Mouse (Mus musculus): ENCODE data around the gene Cavin1. TPM values are rescaled to one million over a fixed set of nuclear protein-coding genes. Genes with fewer than 3 reads are reported as not detected.
A peak's percentile ranks its signal among the peaks of the same experiment; 100 is the strongest.

The Cavin1 gene
- polyA plus RNA-seq, 1 experiment from 2014 or later = 28.9 TPM

DNA sequence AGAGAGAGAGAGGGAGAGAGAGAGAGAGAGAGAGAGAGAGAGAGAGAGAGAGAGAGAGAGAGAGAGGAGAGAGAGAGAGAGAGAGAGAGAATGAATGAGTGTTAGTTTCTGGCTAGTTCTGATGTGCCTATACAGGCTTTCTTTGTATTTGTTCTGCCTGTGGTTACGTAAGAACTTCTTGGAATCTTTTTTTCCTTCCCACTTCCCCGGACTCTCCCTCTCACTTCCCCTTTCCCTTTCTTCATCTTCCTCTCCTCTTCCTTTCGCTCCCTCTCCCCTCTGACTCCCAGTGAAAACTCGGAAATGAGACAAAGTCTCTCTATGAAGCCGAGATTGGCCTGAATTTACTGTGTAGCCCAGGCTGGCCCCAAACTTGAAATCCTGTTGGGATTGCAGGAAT is 24.0 kb upstream of the Cavin1 start:
- ATAC-seq = no peak
- Histone ChIP-seq H3K4me3 (no peak overlapping the region), H3K27me3 (replicated peaks) (peaks cover 25% of the 10 kb centered on the region), H3K36me3 (no peaks in the 10 kb centered on the region), H3K9ac (no peak overlapping the region), H3K9me3 (replicated peaks) (no peaks in the 10 kb centered on the region), H3K4me1 (no peaks in the 10 kb centered on the region), H3K27ac (no peak overlapping the region), H3K4me2 (peak overlapping the region; percentile 13; the same call in 1 of the 2 replicates)
- WGBS (ENCODE audit: insufficient replicate concordance) = 53% methylated on average over 5 of the region's 5 CpGs

DNA sequence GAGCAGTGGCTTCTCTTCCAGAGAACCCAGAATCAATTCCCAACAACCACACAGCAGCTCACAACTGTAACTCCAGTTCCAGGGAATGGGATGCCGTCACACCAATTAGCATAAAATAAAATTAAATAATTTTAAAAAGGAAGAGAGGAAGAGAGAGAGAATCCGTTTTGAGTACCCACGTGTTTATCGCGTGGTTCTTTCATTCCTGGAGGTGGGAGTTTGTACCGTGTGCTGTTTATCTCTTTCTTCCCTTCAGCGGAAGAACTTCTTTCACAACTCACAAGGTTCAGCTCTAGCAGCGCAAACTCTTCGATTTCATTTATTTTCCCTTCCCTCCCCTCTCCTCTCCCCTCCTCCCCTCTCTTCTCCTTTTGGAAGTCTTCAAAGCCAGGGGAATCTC is 23.5 kb upstream of the Cavin1 start:
- no peak overlapping the region for H3K4me3 ChIP-seq
- H3K27ac ChIP-seq = no peak overlapping the region
- no peak for ATAC-seq
- no peak overlapping the region for H3K9ac ChIP-seq
- H3K9me3 ChIP-seq (replicated peaks) = no peaks in the 10 kb centered on the region
- peaks cover 23% of the 10 kb centered on the region for H3K27me3 ChIP-seq (replicated peaks)
- whole genome bisulfite sequencing (ENCODE audit: insufficient replicate concordance) = 30% methylated on average over 9 of the region's 9 CpGs
- H3K36me3 ChIP-seq = no peaks in the 10 kb centered on the region
- peak overlapping the region; percentile 13; the same call in 1 of the 2 replicates for H3K4me2 ChIP-seq
- no peaks in the 10 kb centered on the region for H3K4me1 ChIP-seq

DNA sequence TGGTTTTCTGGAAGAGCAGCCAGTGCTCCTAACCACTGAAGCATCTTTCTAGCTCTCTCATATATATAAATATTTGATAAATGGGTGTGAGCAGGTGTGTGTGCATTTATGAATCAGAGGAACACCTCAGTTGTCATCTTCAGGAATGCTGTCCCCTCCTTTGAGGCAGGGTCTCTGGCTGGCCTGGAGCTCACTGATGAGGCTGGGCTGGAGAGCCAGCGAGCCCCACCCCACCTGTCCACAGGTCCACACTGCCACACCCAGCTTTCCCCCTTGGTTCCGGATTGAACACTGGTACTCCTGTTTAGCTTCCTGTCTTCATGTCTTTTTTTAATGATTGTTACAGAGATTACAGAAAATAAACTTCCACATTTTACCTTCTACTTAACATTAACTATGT is 22.8 kb upstream of the Cavin1 start:
- no peak overlapping the region for H3K9ac ChIP-seq
- no peak overlapping the region for H3K27ac ChIP-seq
- H3K4me2 ChIP-seq = no peak overlapping the region
- no peaks in the 10 kb centered on the region for H3K4me1 ChIP-seq
- no peaks in the 10 kb centered on the region for H3K9me3 ChIP-seq (replicated peaks)
- H3K4me3 ChIP-seq = no peak overlapping the region
- no peaks in the 10 kb centered on the region for H3K36me3 ChIP-seq
- 59% methylated on average over 2 of the region's 2 CpGs for WGBS (ENCODE audit: insufficient replicate concordance)
- H3K27me3 ChIP-seq (replicated peaks) = peaks cover 18% of the 10 kb centered on the region
- ATAC-seq = no peak

DNA sequence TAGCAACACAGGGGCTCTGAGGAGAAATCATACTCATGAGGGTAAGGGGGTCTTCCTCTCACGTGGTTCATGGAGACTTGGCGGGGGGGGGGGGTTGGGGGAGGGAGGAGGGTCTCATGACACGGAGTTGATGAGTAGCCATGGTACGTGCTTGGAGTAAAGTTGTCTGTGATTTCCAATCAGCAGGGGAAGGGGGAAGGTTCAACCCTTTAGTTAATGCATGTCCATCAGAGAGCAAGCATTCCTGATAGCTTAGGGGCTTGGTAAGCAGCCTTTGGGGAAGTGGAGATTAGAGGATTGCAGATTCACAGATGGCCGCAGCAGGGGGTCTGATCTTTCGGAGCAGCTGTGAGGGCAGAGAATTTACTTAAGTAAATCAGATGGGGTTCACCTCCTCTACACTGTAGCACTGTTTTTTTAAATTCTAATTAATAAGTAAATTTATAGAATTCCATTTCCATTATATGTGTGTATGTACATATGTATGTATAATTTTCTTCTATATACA is 20.4 kb upstream of the Cavin1 start:
- H3K9ac ChIP-seq = no peak overlapping the region
- no peak for ATAC-seq
- H3K27ac ChIP-seq = no peak overlapping the region
- H3K9me3 ChIP-seq (replicated peaks) = no peaks in the 10 kb centered on the region
- no peak overlapping the region for H3K4me2 ChIP-seq
- no peak overlapping the region for H3K4me3 ChIP-seq
- H3K27me3 ChIP-seq (replicated peaks) = peaks cover 18% of the 10 kb centered on the region
- WGBS (ENCODE audit: insufficient replicate concordance) = 21% methylated on average over 6 of the region's 6 CpGs
- H3K4me1 ChIP-seq = peaks cover 4% of the 10 kb centered on the region
- H3K36me3 ChIP-seq = no peaks in the 10 kb centered on the region

DNA sequence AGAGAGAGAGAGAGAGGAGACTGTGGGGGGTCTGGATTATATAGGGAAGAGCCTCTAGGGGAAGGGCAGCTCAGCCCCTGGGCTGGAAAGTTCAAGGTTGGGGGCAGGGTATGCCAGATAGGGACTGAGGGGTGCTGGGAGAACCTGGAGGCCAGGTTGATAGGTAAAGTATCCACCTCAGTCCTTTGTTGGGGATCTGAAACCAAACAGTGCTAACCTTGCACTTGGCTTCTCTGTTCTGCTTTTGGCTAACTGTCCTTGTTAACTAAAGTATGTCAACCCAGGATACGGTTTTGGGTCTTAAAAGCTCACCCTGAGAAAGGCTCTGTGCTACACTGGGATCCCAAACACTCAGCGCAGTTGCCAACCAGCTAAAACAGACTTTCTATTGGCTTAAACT is 19.0 kb upstream of the Cavin1 start:
- Histone ChIP-seq H3K4me1 (peaks cover 4% of the 10 kb centered on the region), H3K27me3 (replicated peaks) (peaks cover 11% of the 10 kb centered on the region), H3K4me2 (no peak overlapping the region), H3K4me3 (no peak overlapping the region), H3K9me3 (replicated peaks) (no peaks in the 10 kb centered on the region), H3K27ac (no peak overlapping the region), H3K36me3 (no peaks in the 10 kb centered on the region), H3K9ac (no peak overlapping the region)
- 50% methylated on average over 2 of the region's 2 CpGs for WGBS (ENCODE audit: insufficient replicate concordance)
- ATAC-seq = no peak

DNA sequence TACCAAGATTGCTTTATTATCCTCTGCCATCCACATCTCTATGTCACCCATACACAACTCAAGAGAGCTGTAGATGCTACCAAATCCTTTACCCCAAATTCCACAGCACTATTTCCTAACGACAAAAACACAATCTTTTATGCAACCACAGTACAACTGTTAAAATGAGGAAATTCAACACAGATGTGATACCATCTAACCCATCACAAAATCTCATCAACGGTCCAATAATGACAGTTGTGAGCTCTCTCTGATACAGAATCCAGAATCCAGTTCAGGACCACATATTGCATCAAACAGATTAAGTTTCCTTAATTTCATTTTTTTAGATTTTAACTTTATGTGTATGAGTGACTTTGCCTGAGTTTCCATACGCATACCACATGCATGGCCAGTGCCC is 18.0 kb upstream of the Cavin1 start:
- Histone ChIP-seq H3K27ac (no peak overlapping the region), H3K4me1 (peaks cover 4% of the 10 kb centered on the region), H3K27me3 (replicated peaks) (peaks cover 8% of the 10 kb centered on the region; the same call in 1 of the 2 replicates), H3K36me3 (no peaks in the 10 kb centered on the region), H3K4me3 (no peak overlapping the region), H3K4me2 (no peak overlapping the region), H3K9me3 (replicated peaks) (no peaks in the 10 kb centered on the region), H3K9ac (no peak overlapping the region)
- no peak for ATAC-seq
- 57% methylated on average over 3 of the region's 3 CpGs for WGBS (ENCODE audit: insufficient replicate concordance)

DNA sequence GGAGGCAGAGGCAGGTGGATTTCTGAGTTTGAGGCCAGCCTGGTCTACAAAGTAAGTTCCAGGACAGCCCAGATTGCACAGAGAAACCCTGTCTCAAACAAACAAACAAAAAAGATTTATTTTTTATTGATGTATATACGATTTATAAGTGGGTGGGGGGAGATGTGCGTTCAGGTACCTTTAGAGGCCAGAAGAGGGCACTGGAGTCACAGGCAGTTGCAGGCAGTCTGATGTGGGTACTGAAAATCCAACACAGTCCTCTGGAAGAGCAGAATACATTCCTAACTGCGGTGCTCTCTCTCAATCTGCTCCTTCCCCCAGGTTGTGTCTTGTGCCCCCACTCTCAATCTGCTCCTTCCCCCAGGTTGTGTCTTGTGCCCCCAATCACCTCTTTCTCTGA is 14.9 kb upstream of the Cavin1 start:
- ATAC-seq = no peak
- no peaks in the 10 kb centered on the region for H3K36me3 ChIP-seq
- H3K4me3 ChIP-seq = no peak overlapping the region
- H3K27ac ChIP-seq = no peak overlapping the region
- H3K4me2 ChIP-seq = no peak overlapping the region
- H3K27me3 ChIP-seq (replicated peaks) = peaks cover 18% of the 10 kb centered on the region
- no peak overlapping the region for H3K9ac ChIP-seq
- H3K4me1 ChIP-seq = peaks cover 10% of the 10 kb centered on the region
- no peaks in the 10 kb centered on the region for H3K9me3 ChIP-seq (replicated peaks)
- 54% methylated on average over 3 of the region's 3 CpGs for WGBS (ENCODE audit: insufficient replicate concordance)

DNA sequence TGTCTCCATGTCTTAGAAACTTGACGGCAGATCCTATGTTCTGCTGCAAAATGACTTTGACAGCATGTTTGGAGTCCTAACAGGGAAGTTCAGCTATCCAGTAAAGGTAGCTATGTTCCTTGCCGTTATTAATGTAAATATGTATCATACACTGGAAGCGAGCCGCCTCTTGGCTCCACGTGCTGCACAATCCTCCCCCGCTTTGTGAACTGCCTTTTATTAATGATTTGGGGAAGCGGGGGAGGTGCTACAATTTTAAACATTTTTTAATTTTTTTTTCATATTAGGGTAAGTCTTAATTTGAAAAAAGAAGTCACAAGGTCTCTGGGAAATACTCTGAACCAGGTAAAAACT is 13.1 kb upstream of the Cavin1 start:
- ATAC-seq = no peak; the same call in 1 of the 2 replicates
- Histone ChIP-seq H3K9me3 (replicated peaks) (no peaks in the 10 kb centered on the region), H3K36me3 (no peaks in the 10 kb centered on the region), H3K27ac (no peak overlapping the region), H3K4me2 (no peak overlapping the region), H3K4me3 (no peak overlapping the region), H3K4me1 (peaks cover 10% of the 10 kb centered on the region), H3K27me3 (replicated peaks) (peaks cover 13% of the 10 kb centered on the region), H3K9ac (no peak overlapping the region)
- 68% methylated on average over 7 of the region's 7 CpGs for WGBS (ENCODE audit: insufficient replicate concordance)

DNA sequence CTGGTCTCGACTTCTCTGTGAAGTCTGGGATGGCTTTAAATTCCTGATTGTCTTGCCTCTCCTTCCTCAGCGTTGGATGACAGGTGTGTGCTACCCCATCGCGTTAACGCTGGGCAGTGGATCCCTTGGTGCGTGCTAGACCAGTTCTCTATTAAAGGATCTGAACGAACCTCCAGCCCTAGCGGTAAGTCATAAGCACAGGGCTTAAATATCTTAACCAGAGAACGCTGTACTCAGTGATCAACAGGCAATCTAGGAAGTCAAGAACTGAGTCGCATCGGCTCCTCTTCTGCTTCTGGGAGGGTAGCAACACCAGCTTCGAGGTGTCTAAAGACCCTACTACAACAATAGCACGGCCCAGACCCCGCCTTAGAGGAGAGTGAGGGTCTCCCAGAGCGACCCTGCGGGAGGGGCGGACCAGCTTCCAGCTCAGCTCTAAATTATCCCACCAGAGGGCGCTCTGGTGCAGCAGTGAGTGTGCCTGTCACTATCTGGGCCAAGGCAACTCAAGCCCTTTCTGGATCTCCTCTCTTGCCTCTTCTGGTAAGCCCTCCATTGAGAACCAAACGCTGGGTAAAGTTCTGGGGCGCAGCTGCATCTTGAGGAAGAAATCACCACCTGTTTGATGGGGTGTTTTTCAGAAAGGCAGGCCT is 12.6 kb upstream of the Cavin1 start:
- Histone ChIP-seq H3K4me3 (peak overlapping the region; percentile 40), H3K27me3 (replicated peaks) (peaks cover 13% of the 10 kb centered on the region), H3K36me3 (no peaks in the 10 kb centered on the region), H3K9me3 (replicated peaks) (no peaks in the 10 kb centered on the region), H3K27ac (no peak overlapping the region), H3K4me1 (peaks cover 10% of the 10 kb centered on the region), H3K9ac (no peak overlapping the region), H3K4me2 (peak overlapping the region; percentile 61)
- ATAC-seq = peak; percentile 49
- WGBS (ENCODE audit: insufficient replicate concordance) = 4% methylated on average over 20 of the region's 20 CpGs

DNA sequence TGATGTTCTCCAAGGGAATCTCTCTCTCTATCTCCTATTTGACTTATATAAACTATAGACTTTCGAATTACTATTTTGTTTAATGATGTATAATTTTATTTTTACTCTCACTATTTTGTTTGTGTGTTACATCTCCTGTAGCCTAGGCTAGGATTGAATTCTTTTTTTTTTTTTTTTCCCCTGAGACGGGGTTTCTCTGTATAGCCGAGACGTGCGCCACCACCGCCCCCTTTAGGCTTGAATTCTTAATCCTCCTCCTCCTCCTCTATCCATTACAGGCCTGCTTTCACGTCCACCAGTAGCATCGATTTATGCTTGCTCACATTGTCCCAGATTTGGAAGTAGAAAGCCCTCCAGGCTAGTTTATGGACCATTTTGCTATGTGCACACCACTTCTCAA is 11.4 kb upstream of the Cavin1 start:
- no peaks in the 10 kb centered on the region for H3K36me3 ChIP-seq
- ATAC-seq = no peak
- peaks cover 10% of the 10 kb centered on the region for H3K4me1 ChIP-seq
- no peak overlapping the region for H3K4me2 ChIP-seq
- no peak overlapping the region for H3K4me3 ChIP-seq
- WGBS (ENCODE audit: insufficient replicate concordance) = 29% methylated on average over 8 of the region's 8 CpGs
- H3K9ac ChIP-seq = no peak overlapping the region
- H3K27me3 ChIP-seq (replicated peaks) = peaks cover 13% of the 10 kb centered on the region
- no peak overlapping the region for H3K27ac ChIP-seq
- no peaks in the 10 kb centered on the region for H3K9me3 ChIP-seq (replicated peaks)

DNA sequence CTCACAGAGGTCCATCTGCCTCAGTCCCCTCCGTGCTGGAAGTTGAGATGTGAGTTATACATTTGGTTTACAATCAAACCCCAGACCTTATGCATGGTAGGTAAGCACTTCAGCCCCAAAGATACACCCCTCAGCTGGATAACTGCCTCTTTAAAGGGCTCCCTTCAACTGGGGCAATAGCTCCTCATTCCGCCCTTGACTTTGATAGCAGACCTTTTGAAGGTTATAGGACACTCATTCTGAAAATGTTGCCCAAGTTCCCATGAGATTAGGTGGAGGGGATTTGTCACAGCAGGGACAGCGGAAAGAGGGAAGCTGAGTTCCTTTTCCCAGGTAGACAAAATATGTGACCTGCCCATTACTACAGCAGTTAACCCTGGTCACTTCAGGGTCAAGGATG is 10.5 kb upstream of the Cavin1 start:
- ATAC-seq = no peak
- 62% methylated on average over 3 of the region's 3 CpGs for WGBS (ENCODE audit: insufficient replicate concordance)

DNA sequence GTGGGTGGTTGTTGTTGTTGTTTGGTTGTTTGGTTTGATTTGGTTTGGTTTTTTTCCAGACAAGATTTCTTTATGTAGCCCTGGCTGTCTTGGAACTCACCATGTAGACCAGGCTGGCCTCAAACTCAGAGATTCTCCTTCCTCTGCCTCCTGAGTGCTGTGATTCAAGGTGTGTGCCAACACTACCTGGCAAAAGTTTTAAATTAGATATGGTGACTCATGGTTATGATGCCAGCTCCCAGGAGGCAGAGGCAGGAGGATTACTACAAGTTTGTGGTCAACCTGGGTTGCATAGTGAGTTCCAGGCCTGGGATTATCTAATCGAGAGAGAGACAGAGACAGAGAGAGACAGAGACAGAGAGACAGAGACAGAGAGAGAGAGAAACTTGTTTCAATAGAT is 9.8 kb upstream of the Cavin1 start:
- no peak overlapping the region for H3K4me3 ChIP-seq
- H3K9ac ChIP-seq = no peak overlapping the region
- H3K4me2 ChIP-seq = no peak overlapping the region
- no peak for ATAC-seq
- H3K27me3 ChIP-seq (replicated peaks) = peaks cover 13% of the 10 kb centered on the region
- 45% methylated on average over 1 of the region's 1 CpGs for WGBS (ENCODE audit: insufficient replicate concordance)
- H3K36me3 ChIP-seq = no peaks in the 10 kb centered on the region
- peaks cover 5% of the 10 kb centered on the region for H3K4me1 ChIP-seq
- no peaks in the 10 kb centered on the region for H3K9me3 ChIP-seq (replicated peaks)
- H3K27ac ChIP-seq = no peak overlapping the region

More for the DNA sequence above, 10.5 kb upstream of the Cavin1 start:
- no peaks in the 10 kb centered on the region for H3K36me3 ChIP-seq
- H3K9me3 ChIP-seq (replicated peaks) = no peaks in the 10 kb centered on the region
- H3K4me1 ChIP-seq = peaks cover 7% of the 10 kb centered on the region
- no peak overlapping the region for H3K4me3 ChIP-seq
- H3K4me2 ChIP-seq = no peak overlapping the region
- H3K27me3 ChIP-seq (replicated peaks) = peaks cover 13% of the 10 kb centered on the region
- H3K9ac ChIP-seq = no peak overlapping the region
- no peak overlapping the region for H3K27ac ChIP-seq

DNA sequence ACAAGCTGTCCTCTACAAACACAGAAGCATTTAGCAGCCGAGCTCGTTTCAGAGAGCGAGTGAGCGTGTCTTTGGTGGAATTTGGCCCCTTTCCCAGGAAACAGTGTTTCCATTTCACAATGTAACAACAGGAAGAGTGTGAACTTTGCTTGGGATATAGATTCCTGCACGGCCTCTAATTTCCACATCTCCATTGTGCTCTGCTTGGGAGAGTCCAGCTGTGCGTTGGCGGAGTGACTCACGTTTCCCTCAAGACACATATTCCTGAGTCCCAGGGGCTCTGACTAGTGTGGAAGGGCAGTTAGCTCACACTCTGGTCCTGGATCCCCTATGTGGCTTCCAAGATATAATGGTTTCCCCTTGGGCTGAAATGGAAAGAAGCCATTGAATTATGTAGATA is 9.2 kb upstream of the Cavin1 start:
- Histone ChIP-seq H3K27me3 (replicated peaks) (peaks cover 14% of the 10 kb centered on the region), H3K27ac (peak overlapping the region; percentile 27; the same call in 1 of the 2 replicates), H3K4me2 (no peak overlapping the region), H3K36me3 (no peaks in the 10 kb centered on the region), H3K4me3 (no peak overlapping the region), H3K4me1 (peaks cover 5% of the 10 kb centered on the region), H3K9ac (no peak overlapping the region), H3K9me3 (replicated peaks) (no peaks in the 10 kb centered on the region)
- no peak for ATAC-seq
- WGBS (ENCODE audit: insufficient replicate concordance) = 51% methylated on average over 8 of the region's 8 CpGs
